11 mouse cellular contexts compared by ENCODE assay signal in genomic region chr10:81073464-81073863, GRCm38 (mm10). TPM values are rescaled to one million over a fixed set of nuclear protein-coding genes. Genes with fewer than 3 reads are reported as not detected.
DNase-seq lines count a peak whose midpoint lies in the region; ATAC-seq and TF ChIP-seq lines count a peak whose summit lies in the region.
"Had no signal": no experiment of that assay in that cellular context is flagged by ENCODE, and none has a peak within 500 bp of the region (broad histone marks: within the 10 kb centered on the region; RNA-seq: fewer than 3 reads in every experiment).

No protein-coding gene starts in this region.

- TF ChIP-seq CTCF in heart, postnatal 0 days (IDR thresholded peaks at IDR 0.05; ENCODE audit: low read depth): peak; percentile 43
- peak; percentile 46; the same call in 1 of the 2 replicates for TF ChIP-seq CTCF in spleen, adult 2 months (IDR thresholded peaks at IDR 0.05; ENCODE audit: extremely low read depth, insufficient read depth, insufficient read length, insufficient replicate concordance)

- H3K36me3 ChIP-seq in heart, postnatal 0 days (replicated peaks; ENCODE audit: control insufficient read depth, insufficient read depth, low read length): peaks cover 13% of the 10 kb centered on the region; the same call in 1 of the 2 replicates
- H3K36me3 ChIP-seq in spleen, adult 2 months (ENCODE audit: control insufficient read depth, insufficient read depth, low read length): no peaks in the 10 kb centered on the region
- H3K36me3 ChIP-seq in midbrain, embryonic 15.5 days (replicated peaks): peaks cover 38% of the 10 kb centered on the region; the same call in 1 of the 2 replicates

- TF ChIP-seq EP300 in heart, postnatal 0 days (IDR thresholded peaks at IDR 0.05; ENCODE audit: low read depth): no peak

- no peak for ATAC-seq in heart, postnatal 0 days (ENCODE audit: insufficient read depth, low read depth)
- no peak for ATAC-seq in midbrain, embryonic 15.5 days (replicated peaks)

- intact Hi-C loops in heart, postnatal 10 days (cut with DNase I): no loop called here

- no peak overlapping the region for H3K9ac ChIP-seq in heart, postnatal 0 days (replicated peaks; ENCODE audit: low read depth, low read length)
- H3K9ac ChIP-seq in midbrain, embryonic 15.5 days: no peak overlapping the region
- H3K9ac ChIP-seq: heart, embryonic 15.5 days had no signal

- DNase-seq in heart, postnatal 0 days (ENCODE audit: low spot score): no peak
- no peak for DNase-seq in heart, postnatal 10 days
- no peak for DNase-seq in spleen, adult 2 months (ENCODE audit: low read depth in 1 of 2, low spot score in 2 of 2)
- DNase-seq in spleen, adult 18-20 months: no peak
- peak; percentile 46 for DNase-seq in c-Kit-positive CD71-positive TER-119-positive erythroid progenitor cells, embryonic 14.5 days (ENCODE audit: low spot score)
- peak; percentile 38 for DNase-seq in thymus, postnatal 14 days
- DNase-seq in layer of hippocampus, adult 9-11 months: no peak
- DNase-seq: cerebellum, adult 9-10 months; lung, adult 18-20 months had no signal

- no peak for TF ChIP-seq POLR2A in spleen, adult 2 months (IDR thresholded peaks at IDR 0.05; ENCODE audit: low read depth, low read length)

- no peak overlapping the region for H3K4me2 ChIP-seq in heart, postnatal 0 days (ENCODE audit: low read depth, low read length)
- H3K4me2 ChIP-seq in midbrain, embryonic 15.5 days: no peak overlapping the region
- H3K4me2 ChIP-seq: heart, embryonic 15.5 days had no signal

- no peak overlapping the region for H3K4me3 ChIP-seq in heart, postnatal 0 days (ENCODE audit: low read depth, low read length)
- H3K4me3 ChIP-seq in spleen, adult 2 months (ENCODE audit: extremely low read depth, insufficient read depth, insufficient read length): no peak overlapping the region
- H3K4me3 ChIP-seq in midbrain, embryonic 15.5 days: no peak overlapping the region
- H3K4me3 ChIP-seq: heart, embryonic 15.5 days had no signal

- 66% methylated on average over 7 of the region's 7 CpGs for WGBS in heart, postnatal 0 days
- WGBS in spleen, adult 2 months: 71% methylated on average over 7 of the region's 7 CpGs
- WGBS in midbrain, embryonic 15.5 days: 66% methylated on average over 7 of the region's 7 CpGs

- H3K27me3 ChIP-seq in heart, postnatal 0 days (ENCODE audit: control insufficient read depth, insufficient read depth, low read length): no peaks in the 10 kb centered on the region
- H3K27me3 ChIP-seq in spleen, adult 2 months (ENCODE audit: control insufficient read depth, insufficient read depth, low read length): no peaks in the 10 kb centered on the region
- no peaks in the 10 kb centered on the region for H3K27me3 ChIP-seq in midbrain, embryonic 15.5 days (replicated peaks)
- H3K27me3 ChIP-seq: heart, embryonic 15.5 days had no signal

- no peaks in the 10 kb centered on the region for H3K9me3 ChIP-seq in heart, postnatal 0 days (replicated peaks; ENCODE audit: control insufficient read depth, low read length)
- H3K9me3 ChIP-seq in midbrain, embryonic 15.5 days: no peaks in the 10 kb centered on the region
- H3K9me3 ChIP-seq: heart, embryonic 15.5 days had no signal

- H3K4me1 ChIP-seq in heart, postnatal 0 days (ENCODE audit: control insufficient read depth, insufficient read depth): no peaks in the 10 kb centered on the region
- H3K4me1 ChIP-seq in spleen, adult 2 months (ENCODE audit: control insufficient read depth, insufficient read depth, insufficient read length): peaks cover 8% of the 10 kb centered on the region; the same call in 1 of the 2 replicates
- peaks cover 24% of the 10 kb centered on the region for H3K4me1 ChIP-seq in midbrain, embryonic 15.5 days

- H3K27ac ChIP-seq in heart, postnatal 0 days (ENCODE audit: low read depth): no peak overlapping the region
- H3K27ac ChIP-seq in spleen, adult 2 months (ENCODE audit: insufficient read depth, low read length): no peak overlapping the region
- H3K27ac ChIP-seq in midbrain, embryonic 15.5 days: no peak overlapping the region
- H3K27ac ChIP-seq: heart, embryonic 15.5 days had no signal

RNA-seq across cellular contexts. Expression of gene Thop1, which starts 3.6 kb away (rescaled TPM):
- 23.6 and 31.2 TPM in 2 replicates for total RNA-seq in heart, postnatal 0 days (2014; rRNA removed; ENCODE audit: low replicate concordance)
- 15.1 and 15.2 TPM in 2 replicates for polyA plus RNA-seq in heart, postnatal 0 days (2015; fragmentation: Nextera tagmentation; extraction: Ambion mirVana)
- 10 to 100 TPM; 11.5 to 14.9 TPM for total RNA-seq in heart, postnatal 10 days (2021)
- 17.9 and 27.2 TPM in 2 replicates for polyA plus RNA-seq in spleen, adult 2 months (2012; rRNA removed)
- 48.8 and 52.2 TPM in 2 replicates for polyA plus RNA-seq in midbrain, embryonic 15.5 days (2015; fragmentation: Nextera tagmentation; extraction: Ambion mirVana)

RNA-seq across cellular contexts. Expression of gene Sgta, which starts 13.5 kb away (rescaled TPM):
- total RNA-seq in heart, postnatal 0 days (2014; rRNA removed; ENCODE audit: low replicate concordance): 98.1 and 152 TPM in 2 replicates
- polyA plus RNA-seq in heart, postnatal 0 days (2015; fragmentation: Nextera tagmentation; extraction: Ambion mirVana): 134 and 137 TPM in 2 replicates
- total RNA-seq in heart, postnatal 10 days (2021): 100 to 1,000 TPM; 103 to 106 TPM
- polyA plus RNA-seq in spleen, adult 2 months (2012; rRNA removed): 88.8 and 114 TPM in 2 replicates
- polyA plus RNA-seq in midbrain, embryonic 15.5 days (2015; fragmentation: Nextera tagmentation; extraction: Ambion mirVana): 353 and 376 TPM in 2 replicates

RNA-seq across cellular contexts. Expression of gene Creb3l3, which starts 25.2 kb away (rescaled TPM):
- total RNA-seq in heart, postnatal 0 days (2014; rRNA removed; ENCODE audit: low replicate concordance): 1.3 TPM in 1 of 2 replicates, not detected in the other
- 0.55 and 0.93 TPM in 2 replicates for polyA plus RNA-seq in heart, postnatal 0 days (2015; fragmentation: Nextera tagmentation; extraction: Ambion mirVana)
- total RNA-seq in heart, postnatal 10 days (2021): 1 to 10 TPM; 1.2 to 2.4 TPM
- polyA plus RNA-seq in spleen, adult 2 months (2012; rRNA removed): 0.27 and 0.32 TPM in 2 replicates
- polyA plus RNA-seq in midbrain, embryonic 15.5 days (2015; fragmentation: Nextera tagmentation; extraction: Ambion mirVana): 0.36 and 0.48 TPM in 2 replicates

RNA-seq across cellular contexts. Expression of gene Map2k2, which starts 32.3 kb away (rescaled TPM):
- total RNA-seq in heart, postnatal 0 days (2014; rRNA removed; ENCODE audit: low replicate concordance): 177 and 208 TPM in 2 replicates
- 130 and 133 TPM in 2 replicates for polyA plus RNA-seq in heart, postnatal 0 days (2015; fragmentation: Nextera tagmentation; extraction: Ambion mirVana)
- 100 to 1,000 TPM; 129 to 131 TPM for total RNA-seq in heart, postnatal 10 days (2021)
- polyA plus RNA-seq in spleen, adult 2 months (2012; rRNA removed): 135 and 201 TPM in 2 replicates
- 258 and 270 TPM in 2 replicates for polyA plus RNA-seq in midbrain, embryonic 15.5 days (2015; fragmentation: Nextera tagmentation; extraction: Ambion mirVana)

RNA-seq across cellular contexts. Expression of gene Slc39a3, which starts 36.2 kb away (rescaled TPM):
- 18.7 and 29.3 TPM in 2 replicates for total RNA-seq in heart, postnatal 0 days (2014; rRNA removed; ENCODE audit: low replicate concordance)
- 6.3 and 7.5 TPM in 2 replicates for polyA plus RNA-seq in heart, postnatal 0 days (2015; fragmentation: Nextera tagmentation; extraction: Ambion mirVana)
- 10 to 100 TPM; 11.5 to 13.0 TPM for total RNA-seq in heart, postnatal 10 days (2021)
- 22.3 and 26.0 TPM in 2 replicates for polyA plus RNA-seq in spleen, adult 2 months (2012; rRNA removed)
- 57.2 and 58.0 TPM in 2 replicates for polyA plus RNA-seq in midbrain, embryonic 15.5 days (2015; fragmentation: Nextera tagmentation; extraction: Ambion mirVana)

Comparison
In these comparisons a context has a peak if more than half of its experiments do, and no peak if none do; other contexts are left out.
1. DNase-seq: peak in c-Kit-positive CD71-positive TER-119-positive erythroid progenitor cells, embryonic 14.5 days (single experiment) and thymus, postnatal 14 days (single experiment); none in heart, postnatal 0 days (single experiment), heart, postnatal 10 days (0 of 2), spleen, adult 2 months (0 of 2), spleen, adult 18-20 months (0 of 2) and layer of hippocampus, adult 9-11 months (single experiment).